Mouse (Mus musculus): Measurements from ENCODE around the gene Col6a3. TPM values are rescaled to one million over a fixed set of nuclear protein-coding genes. Genes with fewer than 3 reads are reported as not detected.

The Col6a3 gene
- polyA plus RNA-seq, 1 experiment: 186 TPM

DNA sequence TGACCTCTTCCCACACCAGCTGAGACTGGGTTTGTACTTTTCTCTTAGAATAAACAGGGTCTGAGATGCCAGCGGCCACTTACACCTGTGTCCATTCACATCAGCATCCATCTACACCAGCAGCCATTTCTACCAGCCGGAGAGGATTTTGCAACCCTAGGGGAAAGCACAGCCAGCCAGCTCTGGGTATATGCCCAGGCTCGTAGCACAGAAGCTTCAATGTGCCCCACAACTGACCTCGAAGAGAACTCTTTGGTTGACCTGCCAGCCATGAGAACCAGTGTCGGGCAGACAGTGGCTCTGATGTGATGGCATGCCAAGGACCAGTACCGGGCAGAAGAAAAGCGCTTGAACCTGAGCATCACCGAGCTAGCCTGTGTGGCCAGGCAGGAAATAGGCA, 31.6 kb upstream of the Col6a3 start:
- no peak overlapping the region for H3K4me2 ChIP-seq (ENCODE audit: low read depth)
- H3K79me2 ChIP-seq (ENCODE audit: control insufficient read depth, insufficient read depth): no peaks in the 10 kb centered on the region
- no peak overlapping the region for H3ac ChIP-seq (ENCODE audit: control insufficient read depth, insufficient read length)
- H3K4me3 ChIP-seq: no peak overlapping the region
- TF ChIP-seq POLR2AphosphoS2 (IDR thresholded peaks at IDR 0.05; ENCODE audit: insufficient read length, low read depth): no peak
- TF ChIP-seq REST (IDR thresholded peaks at IDR 0.05; ENCODE audit: insufficient read depth, insufficient read length): no peak
- TF ChIP-seq E2F4 (IDR thresholded peaks at IDR 0.05; ENCODE audit: insufficient read depth): no peak
- TF ChIP-seq MYOD1 (IDR thresholded peaks at IDR 0.05; ENCODE audit: control insufficient read depth in 1 of 3, insufficient read length in 2 of 3, low read depth in 2 of 3): no peak
- no peak for TF ChIP-seq TCF12 (IDR thresholded peaks at IDR 0.05; ENCODE audit: insufficient read depth, poor library complexity, severe bottlenecking)
- TF ChIP-seq USF1 (IDR thresholded peaks at IDR 0.05; ENCODE audit: low read depth): no peak
- no peak for TF ChIP-seq MYOG (IDR thresholded peaks at IDR 0.05; ENCODE audit: control insufficient read depth in 1 of 3, insufficient read depth in 1 of 3, insufficient read length in 2 of 3, low read depth in 2 of 3)
- no peak for TF ChIP-seq MAX (IDR thresholded peaks at IDR 0.05; ENCODE audit: low read depth)
- TF ChIP-seq CEBPB (IDR thresholded peaks at IDR 0.05; ENCODE audit: insufficient read depth, poor library complexity, severe bottlenecking): no peak
- no peak for TF ChIP-seq POLR2A (IDR thresholded peaks at IDR 0.05; ENCODE audit: insufficient read length, low read depth)
- no peak for TF ChIP-seq TCF3 (IDR thresholded peaks at IDR 0.05; ENCODE audit: insufficient read length, low read depth)
- TF ChIP-seq SRF (IDR thresholded peaks at IDR 0.05; ENCODE audit: control insufficient read depth, insufficient read length, low read depth): no peak
- no peaks in the 10 kb centered on the region for H3K27me3 ChIP-seq (ENCODE audit: control insufficient read depth, insufficient read depth, insufficient read length)
- H3K36me3 ChIP-seq (ENCODE audit: control insufficient read depth, insufficient read depth): no peaks in the 10 kb centered on the region

DNA sequence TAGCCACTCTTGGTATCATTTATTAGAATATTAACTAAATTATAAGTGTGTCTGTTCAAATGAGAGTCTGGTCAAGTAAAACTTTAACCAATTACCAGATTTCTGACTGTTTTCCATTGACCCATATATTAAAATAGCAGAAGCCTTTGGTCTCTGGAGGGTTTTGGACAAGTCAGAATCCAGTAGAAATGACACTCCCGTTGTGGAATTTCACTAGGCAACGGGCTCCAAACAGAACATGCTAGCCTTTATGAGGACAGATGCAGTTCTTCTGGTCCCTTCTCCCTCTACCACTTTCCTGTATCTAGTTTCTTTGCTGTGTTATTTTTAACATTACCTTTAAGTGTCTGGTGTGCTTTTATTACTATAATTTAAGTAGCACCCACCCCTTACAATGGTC, 26.8 kb upstream of the Col6a3 start:
- Histone ChIP-seq H3ac (ENCODE audit: control insufficient read depth, insufficient read length) (no peak overlapping the region), H3K79me2 (ENCODE audit: control insufficient read depth, insufficient read depth) (no peaks in the 10 kb centered on the region), H3K36me3 (ENCODE audit: control insufficient read depth, insufficient read depth) (no peaks in the 10 kb centered on the region), H3K4me2 (ENCODE audit: low read depth) (no peak overlapping the region), H3K27me3 (ENCODE audit: control insufficient read depth, insufficient read depth, insufficient read length) (no peaks in the 10 kb centered on the region), H3K4me3 (no peak overlapping the region)
- TF ChIP-seq MAX (IDR thresholded peaks at IDR 0.05; ENCODE audit: low read depth) (no peak), MYOD1 (IDR thresholded peaks at IDR 0.05; ENCODE audit: control insufficient read depth in 1 of 3, insufficient read length in 2 of 3, low read depth in 2 of 3) (no peak), POLR2AphosphoS2 (IDR thresholded peaks at IDR 0.05; ENCODE audit: insufficient read length, low read depth) (no peak), MYOG (IDR thresholded peaks at IDR 0.05; ENCODE audit: control insufficient read depth in 1 of 3, insufficient read depth in 1 of 3, insufficient read length in 2 of 3, low read depth in 2 of 3) (no peak), TCF3 (IDR thresholded peaks at IDR 0.05; ENCODE audit: insufficient read length, low read depth) (no peak), CEBPB (IDR thresholded peaks at IDR 0.05; ENCODE audit: insufficient read depth, poor library complexity, severe bottlenecking) (no peak), E2F4 (IDR thresholded peaks at IDR 0.05; ENCODE audit: insufficient read depth) (no peak), USF1 (IDR thresholded peaks at IDR 0.05; ENCODE audit: low read depth) (no peak), SRF (IDR thresholded peaks at IDR 0.05; ENCODE audit: control insufficient read depth, insufficient read length, low read depth) (no peak), POLR2A (IDR thresholded peaks at IDR 0.05; ENCODE audit: insufficient read length, low read depth) (no peak), REST (IDR thresholded peaks at IDR 0.05; ENCODE audit: insufficient read depth, insufficient read length) (no peak), TCF12 (IDR thresholded peaks at IDR 0.05; ENCODE audit: insufficient read depth, poor library complexity, severe bottlenecking) (no peak)

DNA sequence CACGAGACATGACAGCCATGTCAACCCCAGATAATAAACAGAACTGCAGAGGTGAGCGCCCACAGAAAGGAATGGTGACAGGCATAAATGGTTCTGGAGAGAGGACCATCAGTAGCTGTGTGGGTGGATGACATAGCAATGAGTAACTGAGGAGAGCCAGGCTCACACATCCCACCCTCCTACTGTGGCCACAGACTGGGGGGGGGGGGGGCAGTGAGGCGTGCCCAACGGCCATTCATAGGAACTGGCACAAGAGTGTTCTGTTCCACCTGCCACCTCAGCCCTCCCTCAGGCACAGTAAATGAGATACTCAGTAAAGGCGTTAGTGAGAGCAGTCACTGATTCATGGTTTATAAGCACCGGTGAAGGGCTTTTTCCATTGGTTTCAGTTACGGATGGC, 23.0 kb upstream of the Col6a3 start:
- no peak overlapping the region for H3ac ChIP-seq (ENCODE audit: control insufficient read depth, insufficient read length)
- no peaks in the 10 kb centered on the region for H3K79me2 ChIP-seq (ENCODE audit: control insufficient read depth, insufficient read depth)
- peak overlapping the region; percentile 53 for H3K4me2 ChIP-seq (ENCODE audit: low read depth)
- H3K36me3 ChIP-seq (ENCODE audit: control insufficient read depth, insufficient read depth): no peaks in the 10 kb centered on the region
- TF ChIP-seq MYOD1 (IDR thresholded peaks at IDR 0.05; ENCODE audit: control insufficient read depth in 1 of 3, insufficient read length in 2 of 3, low read depth in 2 of 3) (peak in 2 of 3 experiments; percentile 1 to 60), MYOG (IDR thresholded peaks at IDR 0.05; ENCODE audit: control insufficient read depth in 1 of 3, insufficient read depth in 1 of 3, insufficient read length in 2 of 3, low read depth in 2 of 3) (no peak)
- H3K27me3 ChIP-seq (ENCODE audit: control insufficient read depth, insufficient read depth, insufficient read length): no peaks in the 10 kb centered on the region
- no peak overlapping the region for H3K4me3 ChIP-seq

DNA sequence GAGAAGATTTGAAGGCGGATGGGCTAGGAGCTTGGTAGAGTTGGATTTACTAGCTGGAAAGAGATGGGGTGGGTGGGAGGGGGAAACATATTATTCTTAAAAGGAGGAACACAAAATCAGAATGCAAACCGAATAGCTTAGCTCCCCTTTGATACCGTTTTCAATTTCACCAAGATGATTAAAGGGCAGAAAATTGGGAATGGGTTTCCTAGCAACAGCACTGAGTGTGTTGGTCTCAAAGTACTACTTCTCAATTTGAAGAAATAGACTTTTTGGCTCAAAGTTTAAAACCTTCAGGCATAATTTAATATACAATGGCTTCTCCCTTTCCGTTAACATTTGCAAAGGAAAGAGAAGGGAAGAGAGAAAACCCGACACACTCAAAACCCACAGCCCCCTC, 12.1 kb upstream of the Col6a3 start:
- Histone ChIP-seq H3K27me3 (ENCODE audit: control insufficient read depth, insufficient read depth, insufficient read length) (no peaks in the 10 kb centered on the region), H3K36me3 (ENCODE audit: control insufficient read depth, insufficient read depth) (no peaks in the 10 kb centered on the region), H3ac (ENCODE audit: control insufficient read depth, insufficient read length) (no peak overlapping the region)

DNA sequence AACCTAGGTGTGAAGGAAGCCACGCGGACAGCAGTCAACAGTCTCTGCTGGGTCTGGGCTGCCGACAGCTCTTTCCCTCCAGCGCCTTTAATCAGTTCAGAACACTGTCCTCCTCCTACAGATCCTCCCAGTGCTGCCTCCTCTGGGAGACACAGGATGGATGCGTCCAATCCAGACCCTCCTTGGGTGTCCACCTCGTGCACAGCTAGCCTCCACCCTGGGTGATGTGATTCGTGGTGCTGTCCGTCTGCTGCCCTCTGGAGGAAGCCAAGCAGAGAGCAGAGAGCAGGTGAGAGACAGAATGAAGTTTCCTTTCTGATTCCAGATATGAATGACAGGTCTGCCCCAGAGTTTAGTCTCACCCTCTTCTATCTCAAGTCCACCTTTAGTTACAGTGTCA, 6.1 kb upstream of the Col6a3 start:
- H3K27me3 ChIP-seq (ENCODE audit: control insufficient read depth, insufficient read depth, insufficient read length): no peaks in the 10 kb centered on the region
- H3ac ChIP-seq (ENCODE audit: control insufficient read depth, insufficient read length): no peak overlapping the region
- no peaks in the 10 kb centered on the region for H3K36me3 ChIP-seq (ENCODE audit: control insufficient read depth, insufficient read depth)
- no peak overlapping the region for H3K4me2 ChIP-seq (ENCODE audit: low read depth)
- TF ChIP-seq CEBPB (IDR thresholded peaks at IDR 0.05; ENCODE audit: insufficient read depth, poor library complexity, severe bottlenecking) (no peak), TCF12 (IDR thresholded peaks at IDR 0.05; ENCODE audit: insufficient read depth, poor library complexity, severe bottlenecking) (no peak), POLR2AphosphoS2 (IDR thresholded peaks at IDR 0.05; ENCODE audit: insufficient read length, low read depth) (no peak), POLR2A (IDR thresholded peaks at IDR 0.05; ENCODE audit: insufficient read length, low read depth) (no peak), REST (IDR thresholded peaks at IDR 0.05; ENCODE audit: insufficient read depth, insufficient read length) (no peak), TCF3 (IDR thresholded peaks at IDR 0.05; ENCODE audit: insufficient read length, low read depth) (no peak), SRF (IDR thresholded peaks at IDR 0.05; ENCODE audit: control insufficient read depth, insufficient read length, low read depth) (no peak), E2F4 (IDR thresholded peaks at IDR 0.05; ENCODE audit: insufficient read depth) (no peak), MYOD1 (IDR thresholded peaks at IDR 0.05; ENCODE audit: control insufficient read depth in 1 of 3, insufficient read length in 2 of 3, low read depth in 2 of 3) (no peak), USF1 (IDR thresholded peaks at IDR 0.05; ENCODE audit: low read depth) (no peak), MAX (IDR thresholded peaks at IDR 0.05; ENCODE audit: low read depth) (no peak), MYOG (IDR thresholded peaks at IDR 0.05; ENCODE audit: control insufficient read depth in 1 of 3, insufficient read depth in 1 of 3, insufficient read length in 2 of 3, low read depth in 2 of 3) (no peak)
- H3K79me2 ChIP-seq (ENCODE audit: control insufficient read depth, insufficient read depth): no peaks in the 10 kb centered on the region
- no peak overlapping the region for H3K4me3 ChIP-seq

More for the DNA sequence above, 12.1 kb upstream of the Col6a3 start:
- H3K4me2 ChIP-seq (ENCODE audit: low read depth): no peak overlapping the region
- no peak overlapping the region for H3K4me3 ChIP-seq
- H3K79me2 ChIP-seq (ENCODE audit: control insufficient read depth, insufficient read depth): no peaks in the 10 kb centered on the region
- TF ChIP-seq MAX (IDR thresholded peaks at IDR 0.05; ENCODE audit: low read depth): no peak
- no peak for TF ChIP-seq MYOD1 (IDR thresholded peaks at IDR 0.05; ENCODE audit: control insufficient read depth in 1 of 3, insufficient read length in 2 of 3, low read depth in 2 of 3)
- no peak for TF ChIP-seq USF1 (IDR thresholded peaks at IDR 0.05; ENCODE audit: low read depth)
- no peak for TF ChIP-seq POLR2A (IDR thresholded peaks at IDR 0.05; ENCODE audit: insufficient read length, low read depth)
- no peak for TF ChIP-seq MYOG (IDR thresholded peaks at IDR 0.05; ENCODE audit: control insufficient read depth in 1 of 3, insufficient read depth in 1 of 3, insufficient read length in 2 of 3, low read depth in 2 of 3)
- no peak for TF ChIP-seq CEBPB (IDR thresholded peaks at IDR 0.05; ENCODE audit: insufficient read depth, poor library complexity, severe bottlenecking)

Data from myocyte (in vitro differentiated cells).